Mouse (Mus musculus) liver, postnatal 0 days (tissue): ENCODE data around the gene Grb14. TPM values are rescaled to one million over a fixed set of nuclear protein-coding genes. Genes with fewer than 3 reads are reported as not detected.

Experiments used
- ATAC-seq: fragments of 200-750 bp; cut with Nextera tagmentation; 2 replicates; pipeline ENCODE4 v1.8.0; 2017; ENCODE audit warnings: mild to moderate bottlenecking, moderate library complexity
- DNase-seq: peaks from one replicate; pipeline ENCODE4 v3.0.0-alpha.2; 2016
- H3K27ac ChIP-seq: fragments of 300-500 bp; sonication (generic); 2 replicates; pipeline ENCODE4 v1.5.1; 2014; ENCODE audit warnings: antibody characterized with exemption, moderate library complexity, mild to moderate bottlenecking, low read depth
- H3K27me3 ChIP-seq: fragments of 300-500 bp; sonication (generic); 2 replicates; pipeline ENCODE4 v1.6.1; 2014; ENCODE audit warnings: low read length, control low read depth, mixed read lengths; ENCODE audit not compliant: insufficient read depth
- H3K36me3 ChIP-seq: fragments of 300-500 bp; sonication (generic); replicated peaks from 2 replicates; pipeline ENCODE4 v1.6.1; 2014; ENCODE audit warnings: mild to moderate bottlenecking, control low read depth, low read length, moderate library complexity, mixed read lengths; ENCODE audit not compliant: insufficient read depth
- H3K4me1 ChIP-seq: fragments of 300-500 bp; sonication (generic); 2 replicates; pipeline ENCODE4 v1.6.1; 2014; ENCODE audit warnings: antibody characterized with exemption, mild to moderate bottlenecking, control low read depth; ENCODE audit not compliant: insufficient read depth
- H3K4me2 ChIP-seq: fragments of 300-500 bp; sonication (generic); 2 replicates; pipeline ENCODE4 v1.6.1; 2014; ENCODE audit warnings: low read depth, mild to moderate bottlenecking, low read length, moderate library complexity, mixed read lengths
- H3K4me3 ChIP-seq: fragments of 300-500 bp; sonication (generic); 2 replicates; pipeline ENCODE4 v1.5.1; 2014; ENCODE audit warnings: low read depth, low read length
- H3K9ac ChIP-seq: fragments of 300-500 bp; sonication (generic); replicated peaks from 2 replicates; pipeline ENCODE4 v1.6.1; 2014; ENCODE audit warnings: mild to moderate bottlenecking, moderate library complexity
- H3K9me3 ChIP-seq: fragments of 300-500 bp; sonication (generic); 2 replicates; pipeline ENCODE4 v1.6.1; 2016; ENCODE audit warnings: mild to moderate bottlenecking, control low read depth, low read length, mixed read lengths
- CTCF ChIP-seq: sonication (generic); IDR thresholded peaks from 2 replicates; pipeline ENCODE4 v1.5.1; 2016; ENCODE audit warnings: antibody characterized with exemption, low read depth
- EP300 ChIP-seq: IDR thresholded peaks from 2 replicates; pipeline ENCODE4 v1.6.1; 2016; ENCODE audit warnings: antibody characterized with exemption, low read depth, mild to moderate bottlenecking
- WGBS: fragments of 180-500 bp; shearing (Covaris S2); extraction: QIAGEN DNeasy Blood & Tissue Kit; methylation state at CpG from one replicate; pipeline ENCODE4 v1.1.7; 2014; ENCODE audit not compliant: insufficient replicate concordance; 5-methylcytosine and 5-hydroxymethylcytosine counted together
- polyA plus RNA-seq: library from polyadenylated mRNA; unstranded; fragments of >200 nt; fragmentation: Nextera tagmentation; extraction: Ambion mirVana; gene quantifications from 2 replicates; pipeline ENCODE4 v1.2.1, GENCODE M21; 2015

Gene Grb14
- polyA plus RNA-seq, 1 experiment from 2014 or later: 45.7 TPM

- H3K36me3 ChIP-seq: no peaks in the 10 kb centered on the region
- no peak overlapping the region for H3K4me3 ChIP-seq
- TF ChIP-seq CTCF (peak; percentile 56), EP300 (no peak)
- no peaks in the 10 kb centered on the region for H3K9me3 ChIP-seq
- H3K4me1 ChIP-seq: no peaks in the 10 kb centered on the region
- peak; percentile 26 for DNase-seq
- H3K27ac ChIP-seq: no peak overlapping the region
- ATAC-seq: peak; percentile 100
- 49% methylated on average over 6 of the region's 6 CpGs for WGBS
- H3K27me3 ChIP-seq: no peaks in the 10 kb centered on the region
- H3K4me2 ChIP-seq: no peak overlapping the region
- no peak overlapping the region for H3K9ac ChIP-seq
Measured at GRCm38 (mm10) chr2:64915448-64915847, 109.3 kb downstream of the Grb14 start.

- Histone ChIP-seq H3K4me2 (no peak overlapping the region), H3K27ac (no peak overlapping the region), H3K4me3 (no peak overlapping the region), H3K9ac (no peak overlapping the region), H3K4me1 (no peaks in the 10 kb centered on the region), H3K27me3 (no peaks in the 10 kb centered on the region), H3K9me3 (no peaks in the 10 kb centered on the region), H3K36me3 (no peaks in the 10 kb centered on the region)
- DNase-seq: no peak
- TF ChIP-seq CTCF (peak; percentile 18), EP300 (no peak)
- no peak for ATAC-seq
- WGBS: 75% methylated on average over 5 of the region's 5 CpGs
Measured at GRCm38 (mm10) chr2:64904877-64905276, 119.9 kb downstream of the Grb14 start.

GRCm38 (mm10) chr2:64897844-64898243 is 126.9 kb downstream of the Grb14 start:
- DNase-seq: no peak

GRCm38 (mm10) chr2:64893233-64893632 is 131.6 kb downstream of the Grb14 start:
- no peak overlapping the region for H3K4me3 ChIP-seq
- H3K4me2 ChIP-seq: no peak overlapping the region
- H3K27ac ChIP-seq: no peak overlapping the region
- no peak overlapping the region for H3K9ac ChIP-seq
- no peak for TF ChIP-seq EP300
- peak; percentile 14; the same call in 1 of the 2 replicates for TF ChIP-seq CTCF
- WGBS: 46% methylated on average over 7 of the region's 7 CpGs
- DNase-seq: no peak
- ATAC-seq: no peak
- H3K36me3 ChIP-seq: no peaks in the 10 kb centered on the region
- no peaks in the 10 kb centered on the region for H3K9me3 ChIP-seq
- H3K27me3 ChIP-seq: no peaks in the 10 kb centered on the region
- H3K4me1 ChIP-seq: no peaks in the 10 kb centered on the region

More at GRCm38 (mm10) chr2:64897844-64898243, 126.9 kb downstream of the Grb14 start:
- no peaks in the 10 kb centered on the region for H3K4me1 ChIP-seq
- 85% methylated on average over 5 of the region's 5 CpGs for WGBS
- H3K27ac ChIP-seq: no peak overlapping the region
- H3K4me2 ChIP-seq: no peak overlapping the region
- TF ChIP-seq CTCF: no peak
- no peak for TF ChIP-seq EP300
- H3K9ac ChIP-seq: no peak overlapping the region
- no peaks in the 10 kb centered on the region for H3K27me3 ChIP-seq
- no peaks in the 10 kb centered on the region for H3K36me3 ChIP-seq
- no peaks in the 10 kb centered on the region for H3K9me3 ChIP-seq
- H3K4me3 ChIP-seq: no peak overlapping the region
- no peak for ATAC-seq

- WGBS: 45% methylated on average over 6 of the region's 6 CpGs
- TF ChIP-seq EP300: no peak
- no peak for TF ChIP-seq CTCF
- Histone ChIP-seq H3K4me3 (no peak overlapping the region), H3K4me1 (no peaks in the 10 kb centered on the region), H3K27ac (no peak overlapping the region), H3K36me3 (no peaks in the 10 kb centered on the region), H3K9me3 (no peaks in the 10 kb centered on the region), H3K9ac (no peak overlapping the region), H3K27me3 (no peaks in the 10 kb centered on the region), H3K4me2 (no peak overlapping the region)
- no peak for DNase-seq
- ATAC-seq: no peak
Measured at GRCm38 (mm10) chr2:64887098-64887757, 137.6 kb downstream of the Grb14 start.

GRCm38 (mm10) chr2:64885696-64886095 is 139.1 kb downstream of the Grb14 start:
- H3K9me3 ChIP-seq: no peaks in the 10 kb centered on the region
- H3K36me3 ChIP-seq: no peaks in the 10 kb centered on the region
- H3K4me1 ChIP-seq: no peaks in the 10 kb centered on the region
- no peak for TF ChIP-seq EP300
- no peak for TF ChIP-seq CTCF
- 73% methylated on average over 5 of the region's 5 CpGs for WGBS
- no peaks in the 10 kb centered on the region for H3K27me3 ChIP-seq
- ATAC-seq (no peak), DNase-seq (no peak)
- no peak overlapping the region for H3K4me3 ChIP-seq
- H3K9ac ChIP-seq: no peak overlapping the region
- H3K4me2 ChIP-seq: no peak overlapping the region
- no peak overlapping the region for H3K27ac ChIP-seq

- ATAC-seq (no peak), DNase-seq (no peak)
- H3K9me3 ChIP-seq: no peaks in the 10 kb centered on the region
- no peaks in the 10 kb centered on the region for H3K36me3 ChIP-seq
- TF ChIP-seq CTCF (no peak), EP300 (no peak)
- H3K9ac ChIP-seq: no peak overlapping the region
- WGBS: 26% methylated on average over 2 of the region's 2 CpGs
- no peaks in the 10 kb centered on the region for H3K4me1 ChIP-seq
- H3K4me2 ChIP-seq: no peak overlapping the region
- H3K27me3 ChIP-seq: no peaks in the 10 kb centered on the region
- H3K4me3 ChIP-seq: no peak overlapping the region
- no peak overlapping the region for H3K27ac ChIP-seq
Measured at GRCm38 (mm10) chr2:64878275-64878674, 146.5 kb downstream of the Grb14 start.

Other genes starting within 250 kb of the Grb14 start
- 6.7 and 7.0 TPM in 2 replicates for gene Cobll1, start 214.4 kb upstream of the Grb14 start, polyA plus RNA-seq